Mouse (Mus musculus) ES-E14 (cell line): ENCODE data around the gene Scn3b.

Experiments
- HCFC1 ChIP-seq: IDR thresholded peaks from 2 replicates; pipeline ENCODE4 v1.6.1; 2012; ENCODE audit warnings: low read length, inconsistent platforms, borderline replicate concordance; ENCODE audit not compliant: insufficient read depth
- MAFK ChIP-seq: IDR thresholded peaks from 2 replicates; pipeline ENCODE4 v1.6.1; 2014; ENCODE audit warnings: mild to moderate bottlenecking, low read depth, low read length, inconsistent platforms; ENCODE audit not compliant: insufficient read depth
- ZC3H11A ChIP-seq: IDR thresholded peaks from 2 replicates; pipeline ENCODE4 v1.6.1; 2012; ENCODE audit warnings: low read depth, mild to moderate bottlenecking, inconsistent platforms, low read length, borderline replicate concordance

DNA sequence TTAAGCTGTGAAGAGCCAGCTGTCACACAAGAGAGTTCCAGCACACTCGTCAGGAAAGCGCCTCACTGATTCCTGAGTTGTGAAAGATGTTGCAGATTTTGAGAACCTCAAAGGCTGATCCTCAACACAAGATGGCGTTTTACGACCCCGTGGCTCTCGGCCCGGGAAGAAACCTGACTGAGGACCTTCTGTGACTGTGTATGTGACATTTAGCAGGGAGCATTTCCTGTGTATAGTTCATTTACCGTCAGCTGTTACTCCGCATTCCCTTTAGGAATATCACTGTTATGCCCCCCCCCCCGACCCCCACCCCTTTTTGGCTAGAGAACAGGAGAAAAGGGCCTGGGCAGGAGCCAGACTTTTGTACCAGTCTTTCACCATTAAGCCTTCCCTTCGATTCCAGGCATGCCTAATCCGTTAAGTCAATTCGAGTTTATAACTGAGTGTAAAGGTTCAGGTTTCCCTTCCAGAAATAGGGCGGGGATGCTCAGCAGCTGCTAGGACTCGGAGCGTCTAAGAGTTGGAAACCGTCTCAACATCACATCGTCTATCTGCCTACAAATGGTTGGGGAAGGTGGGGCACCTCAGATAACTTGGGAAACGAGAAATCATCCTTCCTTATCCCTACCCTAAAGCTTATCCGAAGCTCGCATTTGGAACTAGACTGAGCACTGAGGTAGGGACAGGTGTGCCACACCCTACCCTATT is 823 bp upstream of the Scn3b start:
- TF ChIP-seq ZC3H11A: no peak
- TF ChIP-seq HCFC1: no peak
- no peak for TF ChIP-seq MAFK
